Mouse (Mus musculus) CH12.LX (cell line): ENCODE measurements around the gene Atp5mpl.

ENCODE experiments used
- BHLHE40 ChIP-seq: IDR thresholded peaks from 2 replicates; pipeline ENCODE4 v1.6.1; 2011; ENCODE audit warnings: mild to moderate bottlenecking, low read depth, low read length, improper control_type of control experiment
- CHD1 ChIP-seq: IDR thresholded peaks from 2 replicates; pipeline ENCODE4 v1.6.1; 2012; ENCODE audit warnings: low read depth, low read length, improper control_type of control experiment, inconsistent platforms
- CTCF ChIP-seq, 2 experiments: IDR thresholded peaks in 1 of 2; conservative IDR thresholded peaks in 1 of 2; 2 replicates each; pipeline ENCODE4 v1.5.1; 2011 to 2012; ENCODE audit warnings: low read depth in 2 of 2, low read length in 2 of 2, improper control_type of control experiment in 1 of 2, inconsistent platforms in 1 of 2, mild to moderate bottlenecking in 1 of 2, moderate library complexity in 1 of 2
- KAT2A ChIP-seq: IDR thresholded peaks from 2 replicates; pipeline ENCODE4 v1.6.1; 2012; ENCODE audit warnings: low read length, improper control_type of control experiment, inconsistent platforms; ENCODE audit not compliant: insufficient replicate concordance
- MAFK ChIP-seq: IDR thresholded peaks from 2 replicates; pipeline ENCODE4 v1.6.1; 2011; ENCODE audit warnings: low read length, improper control_type of control experiment; ENCODE audit not compliant: insufficient replicate concordance
- MAX ChIP-seq: IDR thresholded peaks from 2 replicates; pipeline ENCODE4 v1.6.1; 2011; ENCODE audit warnings: low read length, improper control_type of control experiment
- NRF1 ChIP-seq: IDR thresholded peaks from 2 replicates; pipeline ENCODE4 v1.6.1; 2014; ENCODE audit warnings: low read depth, mild to moderate bottlenecking, inconsistent platforms, low read length, improper control_type of control experiment, moderate library complexity
- POLR2A ChIP-seq: IDR thresholded peaks from 2 replicates; pipeline ENCODE4 v1.6.1; 2011; ENCODE audit warnings: low read depth, mild to moderate bottlenecking, improper control_type of control experiment, low read length
- RCOR1 ChIP-seq: conservative IDR thresholded peaks from 2 replicates; pipeline ENCODE4 v1.6.1; 2012; ENCODE audit warnings: low read depth, mild to moderate bottlenecking, inconsistent platforms, low read length, improper control_type of control experiment
- TCF12 ChIP-seq: IDR thresholded peaks from 2 replicates; pipeline ENCODE4 v1.6.1; 2014; ENCODE audit warnings: low read depth, mild to moderate bottlenecking, inconsistent platforms, low read length, improper control_type of control experiment
- USF1 ChIP-seq: IDR thresholded peaks from 2 replicates; pipeline ENCODE4 v1.6.1; 2014; ENCODE audit warnings: low read depth, mild to moderate bottlenecking, inconsistent platforms, low read length, improper control_type of control experiment
- USF2 ChIP-seq: conservative IDR thresholded peaks from 2 replicates; pipeline ENCODE4 v1.6.1; 2011; ENCODE audit warnings: low read depth, low read length, improper control_type of control experiment
- ZC3H11A ChIP-seq: IDR thresholded peaks from 2 replicates; pipeline ENCODE4 v1.6.1; 2012; ENCODE audit warnings: low read depth, mild to moderate bottlenecking, inconsistent platforms, low read length, improper control_type of control experiment

- TF ChIP-seq CTCF (conservative IDR thresholded peaks at IDR 0.05 in 1 of 2, IDR thresholded peaks at IDR 0.05 in 1 of 2; ENCODE audit: low read depth in 2 of 2, low read length in 2 of 2) (peak; percentile 90 to 92), POLR2A (no peak), RCOR1 (no peak), BHLHE40 (no peak), MAFK (no peak), USF2 (no peak), TCF12 (no peak), MAX (no peak), CHD1 (no peak), USF1 (no peak), ZC3H11A (no peak), KAT2A (no peak), NRF1 (no peak)
Measured at GRCm38 (mm10) chr12:112001223-112001622, 34.4 kb upstream of the Atp5mpl start.
